Mouse (Mus musculus) cerebellum, adult 2 months (tissue): ENCODE measurements around the gene Iqce.

ENCODE experiments used
- CTCF ChIP-seq: fragments of 200-500 bp; IDR thresholded peaks from 2 replicates; pipeline ENCODE4 v1.5.1; 2011; ENCODE audit warnings: low read depth, mild to moderate bottlenecking, control low read depth, low read length, moderate library complexity, borderline replicate concordance; ENCODE audit not compliant: insufficient read depth
- POLR2A ChIP-seq: fragments of 200-500 bp; IDR thresholded peaks from 2 replicates; pipeline ENCODE4 v1.6.1; 2011; ENCODE audit warnings: low read length, control low read depth, borderline replicate concordance; ENCODE audit not compliant: insufficient read depth

DNA sequence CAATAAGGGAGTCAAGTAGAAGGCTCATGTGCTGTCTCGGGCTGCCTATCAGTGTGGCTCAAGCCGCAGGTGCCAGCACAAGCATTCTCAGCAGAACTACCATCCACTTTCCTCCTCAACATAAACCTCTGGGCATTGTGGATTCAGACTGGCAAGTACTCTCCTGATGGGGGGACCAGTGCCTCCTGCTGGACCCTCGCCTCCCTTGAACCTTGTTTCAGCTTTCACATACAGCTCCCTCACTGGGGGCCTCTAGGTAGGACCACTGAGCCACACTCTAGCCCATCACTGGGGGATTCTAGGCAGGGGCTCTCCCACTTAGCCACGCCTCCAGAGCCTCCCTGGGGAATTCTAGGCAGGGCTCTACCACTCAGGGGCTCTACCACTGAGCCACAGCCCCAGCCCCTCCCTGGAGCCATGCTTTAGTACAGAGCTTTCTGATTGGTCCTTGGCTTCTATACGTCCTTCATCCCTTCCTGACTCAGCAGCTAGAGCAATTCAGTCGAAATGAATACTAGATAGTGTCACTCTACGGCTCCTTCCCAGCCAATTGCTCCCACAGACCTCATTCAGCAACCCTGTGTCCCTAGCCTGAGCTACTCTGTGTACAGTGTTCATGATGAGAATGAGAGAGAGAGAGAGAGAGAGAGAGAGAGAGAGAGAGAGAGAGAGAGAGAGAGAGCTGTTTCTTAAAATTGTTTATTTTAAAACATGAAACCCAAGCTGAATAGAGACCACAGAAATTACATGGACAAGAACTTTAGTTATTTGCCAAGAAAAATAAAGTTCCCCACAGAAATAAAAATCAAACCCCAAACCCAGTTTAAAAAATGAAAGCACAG lies 82.1 kb downstream of the Iqce start:
- TF ChIP-seq CTCF (no peak), POLR2A (no peak)
